Comparison of ENCODE assay signal across 27 mouse cellular contexts in the genomic region with DNA sequence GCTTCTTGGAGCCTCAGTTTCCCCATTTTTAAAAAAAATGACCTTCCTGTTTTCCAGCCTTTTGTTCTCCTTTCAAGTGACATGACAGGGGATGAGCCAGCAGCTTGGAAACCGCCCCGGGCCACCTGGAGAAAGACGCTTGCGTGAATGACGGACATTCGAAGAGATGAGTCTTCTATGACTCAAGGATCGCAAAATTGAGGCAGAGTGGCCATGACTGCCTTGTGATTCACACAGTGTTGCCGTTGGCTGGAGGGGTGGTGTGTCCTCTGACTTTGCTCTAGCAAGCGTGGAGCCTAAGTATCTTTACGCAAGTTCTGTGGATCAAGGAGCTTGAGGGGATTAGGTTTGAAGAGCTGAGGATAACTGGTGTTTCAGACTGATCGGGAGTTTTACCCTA.
A peak's percentile ranks its signal among the peaks of the same experiment; 100 is the strongest.
DNase-seq lines count a peak whose midpoint lies in the region; TF ChIP-seq lines count a peak whose summit lies in the region.
"Had no signal": no experiment of that assay in that cellular context is flagged by ENCODE, and none has a peak within 500 bp of the region (broad histone marks: within the 10 kb centered on the region; RNA-seq: fewer than 3 reads in every experiment).

No protein-coding gene starts in this region.

- no peak overlapping the region for H3K4me3 ChIP-seq in left cerebral cortex, adult 2 months
- H3K4me3 ChIP-seq: embryonic facial prominence, embryonic 13.5 days; erythroblast, embryonic 14.5 days; forebrain, embryonic 15.5 days; heart, embryonic 10.5 days; limb, embryonic 13.5 days; liver, embryonic 12.5 days; midbrain, embryonic 12.5 days; neural tube, embryonic 12.5 days had no signal

- DNase-seq in adrenal gland, adult 2 months, result peak; percentile 77
- DNase-seq in adrenal gland, adult 18-20 months (ENCODE audit: low spot score in 2 of 2), result no peak
- no peak for DNase-seq in left cerebral cortex, adult 2 months (ENCODE audit: extremely low spot score in 1 of 2, low spot score in 2 of 2)
- DNase-seq in left cerebral cortex, postnatal 36 days (ENCODE audit: low spot score in 2 of 2), result no peak
- peak; percentile 51 for DNase-seq in adrenal gland, postnatal 25 days
- no peak for DNase-seq in right cerebral cortex, postnatal 10 days (ENCODE audit: low spot score in 2 of 2)
- no peak for DNase-seq in lung, postnatal 4 days
- DNase-seq: cerebellum, adult 8-10 months; cerebellum, postnatal 36 days; embryo, embryonic 11 days; gastrocnemius, postnatal 14 days; heart, postnatal 4 days; kidney, adult 9 months; kidney, postnatal 14 days; lung, adult 18-20 months; lung, postnatal 10 days; right cerebral cortex, postnatal 25 days; spleen, adult 18-20 months; thymus, postnatal 25 days had no signal

- H3K27ac ChIP-seq in left cerebral cortex, adult 2 months, result peak overlapping the region; percentile 78
- H3K27ac ChIP-seq: embryonic facial prominence, embryonic 13.5 days; forebrain, embryonic 15.5 days; limb, embryonic 13.5 days; liver, embryonic 12.5 days; midbrain, embryonic 12.5 days; neural tube, embryonic 12.5 days had no signal

- intact Hi-C loops in left cerebral cortex, adult 2 months (cut with DNase I), result loop anchor here (2.0 to 5.0 kb wide), 5 partner anchors 57 to 257 kb away; partner anchors contain the start of gene Serp2
- intact Hi-C loops in left cerebral cortex, postnatal 36 days (cut with DNase I), result loop anchor here (2.0 to 10.0 kb wide), 5 partner anchors 107 to 259 kb away; partner anchors contain the start of gene Serp2

- TF ChIP-seq CTCF in left cerebral cortex, adult 2 months (IDR thresholded peaks at IDR 0.05), result no peak

Comparison
In these comparisons a context has a peak if more than half of its experiments do, and no peak if none do; other contexts are left out.
1. DNase-seq: peak in adrenal gland, adult 2 months (single experiment) and adrenal gland, postnatal 25 days (single experiment); none in adrenal gland, adult 18-20 months (0 of 2), left cerebral cortex, adult 2 months (0 of 2), left cerebral cortex, postnatal 36 days (0 of 2), right cerebral cortex, postnatal 10 days (0 of 2) and lung, postnatal 4 days (0 of 2).